20 mouse cellular contexts compared by ENCODE assay signal in genomic region chr1:66363285-66363684, GRCm38 (mm10).
DNase-seq lines count a peak whose midpoint lies in the region; ATAC-seq and TF ChIP-seq lines count a peak whose summit lies in the region.
"Had no signal": no experiment of that assay in that cellular context is flagged by ENCODE, and none has a peak within 500 bp of the region (broad histone marks: within the 10 kb centered on the region; RNA-seq: fewer than 3 reads in every experiment).

No protein-coding gene starts in this region.

- 0 out of 2 replicates have a peak, but pooled peaks cover 11% of the 10 kb centered on the region for H3K36me3 ChIP-seq in neural tube, embryonic 12.5 days
- 0 out of 2 replicates have a peak, but pooled peaks cover 7% of the 10 kb centered on the region for H3K36me3 ChIP-seq in hindbrain, postnatal 0 days (ENCODE audit: insufficient read depth, low read length)
- H3K36me3 ChIP-seq in heart, adult 2 months (ENCODE audit: control insufficient read depth, insufficient read depth, low read length), result no peaks in the 10 kb centered on the region
- H3K36me3 ChIP-seq: embryonic facial prominence, embryonic 15.5 days; heart, embryonic 13.5 days; limb, embryonic 12.5 days had no signal

- TF ChIP-seq CTCF in hindbrain, postnatal 0 days (IDR thresholded peaks at IDR 0.05; ENCODE audit: low read depth), result no peak
- no peak for TF ChIP-seq CTCF in olfactory bulb, adult 2 months (IDR thresholded peaks at IDR 0.05; ENCODE audit: insufficient read depth, low read depth, low read length)
- TF ChIP-seq CTCF in heart, adult 2 months (IDR thresholded peaks at IDR 0.05), result no peak

- no peak overlapping the region for H3K27ac ChIP-seq in neural tube, embryonic 12.5 days
- peak overlapping the region; percentile 49; the same call in 1 of the 2 replicates for H3K27ac ChIP-seq in hindbrain, postnatal 0 days
- peak overlapping the region; percentile 75 for H3K27ac ChIP-seq in olfactory bulb, adult 2 months (ENCODE audit: insufficient read depth, low read depth, low read length)
- H3K27ac ChIP-seq in heart, adult 2 months, result no peak overlapping the region
- H3K27ac ChIP-seq: embryonic facial prominence, embryonic 15.5 days; heart, embryonic 13.5 days; limb, embryonic 12.5 days had no signal

- TF ChIP-seq EP300 in heart, adult 2 months (IDR thresholded peaks at IDR 0.05; ENCODE audit: insufficient read depth, low read depth, low read length), result no peak

- no peak overlapping the region for H3K9ac ChIP-seq in neural tube, embryonic 12.5 days
- H3K9ac ChIP-seq in hindbrain, postnatal 0 days (replicated peaks; ENCODE audit: low read length), result no peak overlapping the region
- no peak overlapping the region for H3K9ac ChIP-seq in heart, adult 2 months (ENCODE audit: low read depth, low read length)
- H3K9ac ChIP-seq: embryonic facial prominence, embryonic 15.5 days; heart, embryonic 13.5 days; limb, embryonic 12.5 days had no signal

- H3K79me2 ChIP-seq in heart, adult 2 months (replicated peaks; ENCODE audit: control insufficient read depth, insufficient read depth, low read length), result no peaks in the 10 kb centered on the region

- no peaks in the 10 kb centered on the region for H3K27me3 ChIP-seq in neural tube, embryonic 12.5 days (replicated peaks)
- H3K27me3 ChIP-seq in hindbrain, postnatal 0 days (ENCODE audit: insufficient read depth, low read length), result no peaks in the 10 kb centered on the region
- no peaks in the 10 kb centered on the region for H3K27me3 ChIP-seq in heart, adult 2 months (ENCODE audit: control insufficient read depth, insufficient read depth, low read length)
- H3K27me3 ChIP-seq: embryonic facial prominence, embryonic 15.5 days; heart, embryonic 13.5 days; limb, embryonic 12.5 days had no signal

- no peak overlapping the region for H3K4me3 ChIP-seq in neural tube, embryonic 12.5 days
- H3K4me3 ChIP-seq in hindbrain, postnatal 0 days (ENCODE audit: low read length), result no peak overlapping the region
- no peak overlapping the region for H3K4me3 ChIP-seq in olfactory bulb, adult 2 months (ENCODE audit: insufficient read depth, low read depth, low read length)
- no peak overlapping the region for H3K4me3 ChIP-seq in heart, adult 2 months
- H3K4me3 ChIP-seq: embryonic facial prominence, embryonic 15.5 days; heart, embryonic 13.5 days; limb, embryonic 12.5 days had no signal

- intact Hi-C loops in heart, adult 2 months (cut with DNase I), result no loop called here

- ATAC-seq in frontal cortex, adult (ENCODE audit: low TSS enrichment), result peak; percentile 12; the same call in 1 of the 2 replicates
- ATAC-seq in neural tube, embryonic 12.5 days (ENCODE audit: low FRiP score, low read depth), result 0 out of 2 replicates have a peak, but pooled peaks have one; percentile 17
- peak; percentile 79 for ATAC-seq in hindbrain, postnatal 0 days
- ATAC-seq: activated CD4-positive, CD25-positive, alpha-beta regulatory T cell, adult 4 months had no signal

- no peaks in the 10 kb centered on the region for H3K4me1 ChIP-seq in neural tube, embryonic 12.5 days
- peaks cover 4% of the 10 kb centered on the region; the same call in 1 of the 2 replicates for H3K4me1 ChIP-seq in hindbrain, postnatal 0 days (ENCODE audit: insufficient read depth, low read length)
- no peaks in the 10 kb centered on the region for H3K4me1 ChIP-seq in olfactory bulb, adult 2 months (ENCODE audit: control insufficient read depth, insufficient read depth, low read length)
- H3K4me1 ChIP-seq in heart, adult 2 months (ENCODE audit: control insufficient read depth, insufficient read depth, low read length), result no peaks in the 10 kb centered on the region
- H3K4me1 ChIP-seq: embryonic facial prominence, embryonic 15.5 days; heart, embryonic 13.5 days; limb, embryonic 12.5 days had no signal

- WGBS in neural tube, embryonic 12.5 days, result 74% methylated on average over 9 of the region's 9 CpGs
- WGBS in hindbrain, postnatal 0 days, result 33% methylated on average over 9 of the region's 9 CpGs
- WGBS in olfactory bulb, adult 2 months, result 28% methylated on average over 9 of the region's 9 CpGs
- WGBS in heart, adult 2 months, result 76% methylated on average over 9 of the region's 9 CpGs

- no peak for DNase-seq in frontal cortex, postnatal 14 days (ENCODE audit: low spot score in 2 of 2)
- no peak for DNase-seq in neural tube, embryonic 10.5 days (ENCODE audit: extremely low spot score, low spot score)
- DNase-seq in hindbrain, postnatal 0 days (ENCODE audit: low spot score), result peak; percentile 53
- DNase-seq in testis, postnatal 10 days (ENCODE audit: low spot score), result no peak
- DNase-seq in heart, adult 2 months, result no peak
- DNase-seq: adrenal gland, postnatal 36 days; cerebellum, adult 9-11 months; gastrocnemius, postnatal 25 days; kidney, adult 8-10 months; kidney, postnatal 4 days; lung, postnatal 14 days; right cerebral cortex, postnatal 25 days; thymus, adult 2 months had no signal

- no peak overlapping the region for H3K4me2 ChIP-seq in neural tube, embryonic 12.5 days (replicated peaks)
- H3K4me2 ChIP-seq in hindbrain, postnatal 0 days (ENCODE audit: low read depth, low read length), result 0 out of 2 replicates have a peak overlapping the region, but pooled peaks have one; percentile 2
- H3K4me2 ChIP-seq: embryonic facial prominence, embryonic 15.5 days; heart, embryonic 13.5 days; limb, embryonic 12.5 days had no signal

- no peak for TF ChIP-seq POLR2A in olfactory bulb, adult 2 months (IDR thresholded peaks at IDR 0.05; ENCODE audit: insufficient read depth, low read depth, low read length)
- no peak for TF ChIP-seq POLR2A in heart, adult 2 months (IDR thresholded peaks at IDR 0.05; ENCODE audit: insufficient read depth, low read depth, low read length)

- H3K9me3 ChIP-seq in neural tube, embryonic 12.5 days, result no peaks in the 10 kb centered on the region
- no peaks in the 10 kb centered on the region for H3K9me3 ChIP-seq in hindbrain, postnatal 0 days (ENCODE audit: low read length)
- H3K9me3 ChIP-seq: embryonic facial prominence, embryonic 15.5 days; heart, embryonic 13.5 days; limb, embryonic 12.5 days had no signal

Comparison
In these comparisons a context has a peak if more than half of its experiments do, and no peak if none do; other contexts are left out.
1. ATAC-seq: peak in every context shown above with its lines; median percentile 79 in hindbrain, postnatal 0 days; 17 in neural tube, embryonic 12.5 days; 12 in frontal cortex, adult.
2. H3K27ac ChIP-seq: peak in hindbrain, postnatal 0 days (single experiment) and olfactory bulb, adult 2 months (single experiment); none in neural tube, embryonic 12.5 days (single experiment) and heart, adult 2 months (single experiment).